ENCODE assay signal across 8 mouse cellular contexts in the genomic region with DNA sequence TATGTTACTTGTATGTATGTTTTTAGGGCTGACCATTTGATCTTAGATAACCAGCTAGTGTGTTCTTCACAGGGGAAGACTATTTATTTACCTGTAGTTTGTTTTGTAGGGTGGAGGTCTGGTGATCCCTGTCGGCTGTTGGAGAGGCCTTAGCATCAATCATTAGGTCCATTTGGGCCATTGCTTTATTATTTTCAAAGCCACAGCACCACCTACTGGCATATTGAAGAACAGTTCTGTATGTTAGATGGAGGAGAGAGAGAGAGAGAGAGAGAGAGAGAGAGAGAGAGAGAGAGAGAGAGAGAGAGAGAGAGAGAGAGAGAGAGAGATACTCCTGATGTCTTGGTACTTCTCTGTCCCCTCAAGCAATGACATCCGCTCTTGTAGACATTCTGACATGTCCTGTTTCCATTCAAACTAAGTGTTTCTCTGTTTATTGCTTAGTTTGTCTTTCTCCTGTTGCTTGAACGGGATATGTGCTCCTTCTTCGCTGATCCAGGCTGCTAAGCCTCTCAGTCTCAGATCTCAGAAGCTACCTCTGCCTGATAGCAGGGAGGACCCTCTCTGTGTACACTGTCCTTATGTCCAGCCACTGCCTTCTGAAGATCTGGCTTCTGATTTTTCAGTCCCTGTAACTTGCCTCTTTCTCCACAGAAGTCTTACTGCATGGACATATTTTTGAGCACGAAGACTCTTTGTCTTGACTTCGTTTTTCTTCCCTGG. TPM values are rescaled to one million over a fixed set of nuclear protein-coding genes. Genes with fewer than 3 reads are reported as not detected.
DNase-seq lines count a peak whose midpoint lies in the region; ATAC-seq and TF ChIP-seq lines count a peak whose summit lies in the region.

No protein-coding gene starts in this region.

- peak; percentile 71 for ATAC-seq in forebrain, embryonic 11.5 days (replicated peaks; ENCODE audit: low FRiP score)

- WGBS in forebrain, embryonic 11.5 days: 43% methylated on average over 6 of the region's 6 CpGs
- 48% methylated on average over 6 of the region's 6 CpGs for WGBS in forebrain, embryonic 10.5 days
- 47% methylated on average over 6 of the region's 6 CpGs for WGBS in spleen, adult 2 months

- H3K4me3 ChIP-seq in forebrain, embryonic 11.5 days (ENCODE audit: low read depth, low read length): no peak overlapping the region
- no peak overlapping the region for H3K4me3 ChIP-seq in forebrain, embryonic 10.5 days
- H3K4me3 ChIP-seq in ES-Bruce4 (ENCODE audit: low read depth, low read length): no peak overlapping the region
- H3K4me3 ChIP-seq in layer of hippocampus, adult 2 months: no peak overlapping the region
- no peak overlapping the region for H3K4me3 ChIP-seq in spleen, adult 2 months (ENCODE audit: extremely low read depth, insufficient read depth, insufficient read length)

- no peak for TF ChIP-seq EP300 in ES-Bruce4 (IDR thresholded peaks at IDR 0.05; ENCODE audit: insufficient read depth, low read depth, low read length)

- no peak overlapping the region for H3K4me2 ChIP-seq in forebrain, embryonic 11.5 days (ENCODE audit: low read depth, low read length, severe bottlenecking)

- H3K9ac ChIP-seq in forebrain, embryonic 11.5 days (ENCODE audit: low read length): no peak overlapping the region
- no peak overlapping the region for H3K9ac ChIP-seq in ES-Bruce4 (ENCODE audit: low read depth, poor library complexity, severe bottlenecking)

- H3K36me3 ChIP-seq in forebrain, embryonic 11.5 days (ENCODE audit: control insufficient read depth, insufficient read depth, low read length): no peaks in the 10 kb centered on the region
- no peaks in the 10 kb centered on the region for H3K36me3 ChIP-seq in forebrain, embryonic 10.5 days (replicated peaks)
- no peaks in the 10 kb centered on the region for H3K36me3 ChIP-seq in ES-Bruce4 (ENCODE audit: control insufficient read depth, insufficient read depth, low read length, poor library complexity, severe bottlenecking)
- H3K36me3 ChIP-seq in spleen, adult 2 months (ENCODE audit: control insufficient read depth, insufficient read depth, low read length): no peaks in the 10 kb centered on the region

- peak; percentile 4 for TF ChIP-seq CTCF in ES-Bruce4 (IDR thresholded peaks at IDR 0.05; ENCODE audit: low read depth, low read length)
- peak; percentile 74 for TF ChIP-seq CTCF in layer of hippocampus, adult 2 months (conservative IDR thresholded peaks at IDR 0.05)
- TF ChIP-seq CTCF in spleen, adult 2 months (IDR thresholded peaks at IDR 0.05; ENCODE audit: extremely low read depth, insufficient read depth, insufficient read length, insufficient replicate concordance): no peak; the same call in 1 of the 2 replicates

- H3K4me1 ChIP-seq in forebrain, embryonic 11.5 days (replicated peaks; ENCODE audit: control insufficient read depth, insufficient read depth, low read length): no peaks in the 10 kb centered on the region
- H3K4me1 ChIP-seq in forebrain, embryonic 10.5 days: no peaks in the 10 kb centered on the region
- H3K4me1 ChIP-seq in ES-Bruce4 (ENCODE audit: control insufficient read depth, insufficient read depth, low read length): no peaks in the 10 kb centered on the region
- H3K4me1 ChIP-seq in spleen, adult 2 months (ENCODE audit: control insufficient read depth, insufficient read depth, insufficient read length): no peaks in the 10 kb centered on the region

- DNase-seq in forebrain, embryonic 11.5 days (ENCODE audit: low spot score): no peak
- no peak for DNase-seq in forebrain, embryonic 10.5 days (ENCODE audit: extremely low spot score, low spot score)
- DNase-seq in cerebellum, adult 9-11 months: peak; percentile 38
- DNase-seq in heart, postnatal 14 days: peak; percentile 25 to 71
- DNase-seq in layer of hippocampus, adult 2 months (ENCODE audit: low spot score in 2 of 2): peak; percentile 65 to 76
- DNase-seq in lung, postnatal 14 days: peak; percentile 70
- DNase-seq in spleen, adult 2 months (ENCODE audit: low read depth in 1 of 2, low spot score in 2 of 2): peak; percentile 16 to 46

- intact Hi-C loops in heart, postnatal 14 days (cut with DNase I): loop anchor here (1.0 to 5.0 kb wide), 4 partner anchors 52 to 377 kb away; a partner anchor contains a TSS

- H3K27ac ChIP-seq in forebrain, embryonic 11.5 days (ENCODE audit: low read depth, low read length): no peak overlapping the region
- no peak overlapping the region for H3K27ac ChIP-seq in forebrain, embryonic 10.5 days
- no peak overlapping the region for H3K27ac ChIP-seq in ES-Bruce4 (ENCODE audit: insufficient read depth, low read length)
- H3K27ac ChIP-seq in layer of hippocampus, adult 2 months: no peak overlapping the region
- no peak overlapping the region for H3K27ac ChIP-seq in spleen, adult 2 months (ENCODE audit: insufficient read depth, low read length)

- H3K9me3 ChIP-seq in forebrain, embryonic 11.5 days (ENCODE audit: control insufficient read depth, low read length): no peaks in the 10 kb centered on the region
- H3K9me3 ChIP-seq in forebrain, embryonic 10.5 days: no peaks in the 10 kb centered on the region
- peaks cover 4% of the 10 kb centered on the region; the same call in 1 of the 2 replicates for H3K9me3 ChIP-seq in ES-Bruce4 (replicated peaks; ENCODE audit: control insufficient read depth, insufficient read depth, low read length, poor library complexity, severe bottlenecking)

- no peak for TF ChIP-seq POLR2A in ES-Bruce4 (IDR thresholded peaks at IDR 0.05; ENCODE audit: insufficient read depth, low read length)
- no peak for TF ChIP-seq POLR2A in spleen, adult 2 months (IDR thresholded peaks at IDR 0.05; ENCODE audit: low read depth, low read length)

- no peaks in the 10 kb centered on the region for H3K27me3 ChIP-seq in forebrain, embryonic 11.5 days (ENCODE audit: control insufficient read depth, insufficient read depth, low read length)
- H3K27me3 ChIP-seq in forebrain, embryonic 10.5 days (ENCODE audit: poor library complexity, severe bottlenecking): no peaks in the 10 kb centered on the region
- H3K27me3 ChIP-seq in ES-Bruce4 (ENCODE audit: control insufficient read depth, insufficient read depth, low read length, poor library complexity, severe bottlenecking): no peaks in the 10 kb centered on the region
- no peaks in the 10 kb centered on the region for H3K27me3 ChIP-seq in spleen, adult 2 months (ENCODE audit: control insufficient read depth, insufficient read depth, low read length)

RNA-seq across cellular contexts. Expression of a gene that starts 52.9 kb away (rescaled TPM):
- polyA plus RNA-seq in forebrain, embryonic 11.5 days (2014; fragmentation: Nextera tagmentation; extraction: Ambion mirVana): 4.6 and 5.5 TPM in 2 replicates
- 2.2 and 2.6 TPM in 2 replicates for polyA plus RNA-seq in forebrain, embryonic 10.5 days (2016; fragmentation: Nextera tagmentation; extraction: Ambion mirVana)
- polyA plus RNA-seq in ES-Bruce4 (2011; ENCODE audit: insufficient read depth, insufficient read length, low read depth, missing spikeins): 2.5 and 3.3 TPM in 2 replicates
- total RNA-seq in heart, postnatal 14 days (2021): 1 to 10 TPM; 5.3 to 6.2 TPM
- total RNA-seq in layer of hippocampus, adult 2 months (2021): 1 to 10 TPM; 1.9 to 2.3 TPM
- polyA plus RNA-seq in spleen, adult 2 months (2012; rRNA removed): 4.3 and 6.0 TPM in 2 replicates

Comparison
In these comparisons a context has a peak if more than half of its experiments do, and no peak if none do; other contexts are left out.
1. DNase-seq: peak in cerebellum, adult 9-11 months (single experiment), heart, postnatal 14 days (2 of 2), layer of hippocampus, adult 2 months (2 of 2), lung, postnatal 14 days (single experiment) and spleen, adult 2 months (2 of 2); none in forebrain, embryonic 11.5 days (single experiment) and forebrain, embryonic 10.5 days (single experiment).